Mouse (Mus musculus) c-Kit-positive CD71-positive TER-119-negative erythroid progenitor cells, embryonic 14.5 days (primary cell): Measurements from ENCODE around the gene B4galt1.

ENCODE experiments used
- DNase-seq: peaks from one replicate; pipeline ENCODE4 v3.0.0-alpha.2; 2013; ENCODE audit warnings: low read depth

Gene B4galt1

GRCm38 (mm10) chr4:40853565-40854386 lies at the start of gene B4galt1:
TSS of gene B4galt1 (minus strand) at chr4:40854005.
- peak; percentile 99 for DNase-seq

GRCm38 (mm10) chr4:40900612-40901011 lies 46.8 kb upstream of the B4galt1 start:
- DNase-seq = no peak

GRCm38 (mm10) chr4:40900071-40900470 lies 46.3 kb upstream of the B4galt1 start:
- no peak for DNase-seq

- DNase-seq = no peak
Observed at GRCm38 (mm10) chr4:40899264-40899663, 45.5 kb upstream of the B4galt1 start.

- no peak for DNase-seq
Observed at GRCm38 (mm10) chr4:40898476-40899044, 44.8 kb upstream of the B4galt1 start.

GRCm38 (mm10) chr4:40895646-40896045 lies 41.8 kb upstream of the B4galt1 start:
- no peak for DNase-seq

GRCm38 (mm10) chr4:40895118-40895517 lies 41.3 kb upstream of the B4galt1 start:
- DNase-seq = no peak

- DNase-seq = no peak
Observed at GRCm38 (mm10) chr4:40891206-40891605, 37.4 kb upstream of the B4galt1 start.

- DNase-seq = no peak
Observed at GRCm38 (mm10) chr4:40889983-40890382, 36.2 kb upstream of the B4galt1 start.

- no peak for DNase-seq
Observed at GRCm38 (mm10) chr4:40889252-40889651, 35.4 kb upstream of the B4galt1 start.

- no peak for DNase-seq
Observed at GRCm38 (mm10) chr4:40888839-40889238, 35.0 kb upstream of the B4galt1 start.

- no peak for DNase-seq
Observed at GRCm38 (mm10) chr4:40885883-40886282, 32.1 kb upstream of the B4galt1 start.

- DNase-seq = no peak
Observed at GRCm38 (mm10) chr4:40885166-40885525, 31.3 kb upstream of the B4galt1 start.

- DNase-seq = no peak
Observed at GRCm38 (mm10) chr4:40884282-40885165, 30.7 kb upstream of the B4galt1 start.

- DNase-seq = no peak
Observed at GRCm38 (mm10) chr4:40883200-40883599, 29.4 kb upstream of the B4galt1 start.

GRCm38 (mm10) chr4:40877528-40877927 lies 23.7 kb upstream of the B4galt1 start:
- no peak for DNase-seq

- DNase-seq = peak; percentile 50
Observed at GRCm38 (mm10) chr4:40876814-40877371, 23.1 kb upstream of the B4galt1 start.

- no peak for DNase-seq
Observed at GRCm38 (mm10) chr4:40875842-40876241, 22.0 kb upstream of the B4galt1 start.

- DNase-seq = no peak
Observed at GRCm38 (mm10) chr4:40874794-40875552, 21.2 kb upstream of the B4galt1 start.

- no peak for DNase-seq
Observed at GRCm38 (mm10) chr4:40874151-40874600, 20.4 kb upstream of the B4galt1 start.

GRCm38 (mm10) chr4:40873320-40873719 lies 19.5 kb upstream of the B4galt1 start:
- no peak for DNase-seq
